Mouse (Mus musculus) heart, adult 2 months (tissue): ENCODE results near the gene 1700123L14Rik. TPM values are rescaled to one million over a fixed set of nuclear protein-coding genes. Genes with fewer than 3 reads are reported as not detected.
"Not testable (repeated sequence)": the region's sequence is repeated elsewhere in the genome, so short reads cannot be mapped to it uniquely, and the experiment has no call there.

ENCODE experiments used
- DNase-seq, 2 experiments: peaks; one replicate each; pipeline ENCODE4 v3.0.0; 2021
- H3K27ac ChIP-seq: fragments of 200-600 bp; 2 replicates; pipeline ENCODE4 v1.8.1; 2022
- H3K27me3 ChIP-seq: fragments of 200-500 bp; 2 replicates; pipeline ENCODE4 v1.6.1; 2012; ENCODE audit warnings: mild to moderate bottlenecking, low read length, inconsistent platforms, mixed read lengths; ENCODE audit not compliant: control insufficient read depth, insufficient read depth
- H3K36me3 ChIP-seq: fragments of 200-500 bp; 2 replicates; pipeline ENCODE4 v1.6.1; 2012; ENCODE audit warnings: low read length, inconsistent platforms; ENCODE audit not compliant: control insufficient read depth, insufficient read depth
- H3K4me1 ChIP-seq: fragments of 200-500 bp; 2 replicates; pipeline ENCODE4 v1.6.1; 2011; ENCODE audit warnings: low read length; ENCODE audit not compliant: control insufficient read depth, insufficient read depth
- H3K4me3 ChIP-seq: fragments of 200-600 bp; 2 replicates; pipeline ENCODE4 v1.8.1; 2022
- H3K79me2 ChIP-seq: fragments of 200-500 bp; replicated peaks from 2 replicates; pipeline ENCODE4 v1.6.1; 2012; ENCODE audit warnings: mild to moderate bottlenecking, inconsistent platforms, low read length, moderate library complexity, mixed read lengths; ENCODE audit not compliant: control insufficient read depth, insufficient read depth
- H3K9ac ChIP-seq: fragments of 200-500 bp; 2 replicates; pipeline ENCODE4 v1.6.1; 2012; ENCODE audit warnings: low read depth, mild to moderate bottlenecking, control low read depth, inconsistent platforms, low read length, mixed read lengths
- CTCF ChIP-seq: fragments of 200-600 bp; IDR thresholded peaks from 2 replicates; pipeline ENCODE4 v1.8.1; 2022; ENCODE audit warnings: antibody characterized with exemption, mild to moderate bottlenecking, moderate library complexity
- EP300 ChIP-seq: fragments of 200-500 bp; IDR thresholded peaks from 2 replicates; pipeline ENCODE4 v1.6.1; 2011; ENCODE audit warnings: low read depth, low read length, control low read depth; ENCODE audit not compliant: insufficient read depth
- POLR2A ChIP-seq: fragments of 200-500 bp; IDR thresholded peaks from 2 replicates; pipeline ENCODE4 v1.6.1; 2011; ENCODE audit warnings: mild to moderate bottlenecking, low read depth, low read length, control low read depth; ENCODE audit not compliant: insufficient read depth
- WGBS: fragments of 180-500 bp; shearing (Covaris S2); methylation state at CpG from one replicate; pipeline ENCODE4 v1.1.7; 2018; 5-methylcytosine and 5-hydroxymethylcytosine counted together
- intact Hi-C: fragments of 180-260 bp; cut with DNase I; formaldehyde crosslinking; loops from one replicate; pipeline ENCODE4 v1.15.1; 2025
- long read RNA-seq: library from polyadenylated mRNA; stranded (forward); transcript quantifications from one replicate; pipeline ENCODE4 v2.0.0, GENCODE M21; 2021
- polyA plus RNA-seq: library from polyadenylated mRNA; depleted of rRNA; stranded (reverse); fragments of >200 nt; gene quantifications from 2 replicates; pipeline ENCODE4 v1.2.3, GENCODE M21; 2012; rRNA removed
- total RNA-seq, 2 experiments: library from RNA; stranded (reverse); gene quantifications; 2 replicates each; pipeline ENCODE4 v1.2.3; 2021

1700123L14Rik gene
- not detected for total RNA-seq
- 0.12 and 0.15 TPM in 2 replicates for polyA plus RNA-seq
- long read RNA-seq, result 0 reads

- intact Hi-C loops, result no loop called here
- no peaks in the 10 kb centered on the region for H3K4me1 ChIP-seq
- H3K79me2 ChIP-seq, result no peaks in the 10 kb centered on the region
- H3K4me3 ChIP-seq, result no peak within 1 kb of the TSS
- no peak within 1 kb of the TSS for H3K27ac ChIP-seq
- no peaks in the 10 kb centered on the region for H3K36me3 ChIP-seq
- 70% methylated on average over 18 of the region's 18 CpGs for WGBS
- H3K27me3 ChIP-seq, result no peaks in the 10 kb centered on the region
- peak; percentile 7 to 17 for DNase-seq
- no peak within 1 kb of the TSS for H3K9ac ChIP-seq
- no peak for TF ChIP-seq EP300
- no peak for TF ChIP-seq POLR2A
These were observed at the start of gene 1700123L14Rik for GRCm38 (mm10) chr6:96165818-96166379. TSS of gene 1700123L14Rik (minus strand) at chr6:96166243.

GRCm38 (mm10) chr6:96205395-96205794, 39.4 kb upstream of the 1700123L14Rik start:
- H3K4me1 ChIP-seq, result no peaks in the 10 kb centered on the region
- H3K27ac ChIP-seq, result no peak overlapping the region
- WGBS, result 91% methylated on average over 2 of the region's 2 CpGs
- H3K9ac ChIP-seq, result no peak overlapping the region
- H3K27me3 ChIP-seq, result no peaks in the 10 kb centered on the region
- no peaks in the 10 kb centered on the region for H3K36me3 ChIP-seq
- intact Hi-C loops, result no loop called here
- H3K4me3 ChIP-seq, result no peak overlapping the region
- no peaks in the 10 kb centered on the region for H3K79me2 ChIP-seq
- TF ChIP-seq CTCF (no peak), EP300 (no peak), POLR2A (no peak)
- DNase-seq, result no peak

DNA sequence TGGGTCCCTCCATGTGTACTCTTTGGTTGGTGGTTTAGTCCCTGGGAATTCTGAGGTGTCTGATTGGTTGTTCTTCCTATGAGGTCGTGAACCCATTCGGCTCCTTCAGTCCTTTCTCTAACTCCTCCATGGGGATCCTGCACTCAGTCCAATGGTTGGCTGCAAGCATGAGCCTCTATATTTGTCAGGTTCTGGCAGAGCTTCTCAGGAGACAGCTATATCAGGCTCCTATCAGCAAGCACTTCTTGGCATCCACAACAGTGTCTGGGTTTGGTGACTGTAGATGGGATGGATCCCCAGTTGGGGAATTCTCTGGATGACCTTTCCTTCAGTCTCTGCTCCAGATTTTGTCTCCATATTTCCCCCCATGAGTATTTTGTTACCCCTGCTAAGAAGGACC, 32.9 kb upstream of the 1700123L14Rik start:
- WGBS, result 73% methylated on average over 2 of the region's 2 CpGs
- H3K27me3 ChIP-seq, H3K4me1 ChIP-seq, H3K79me2 ChIP-seq, H3K9ac ChIP-seq, H3K4me3 ChIP-seq, H3K27ac ChIP-seq, intact Hi-C loops, H3K36me3 ChIP-seq: not testable (repeated sequence)
- peak; percentile 13 to 31 for DNase-seq

DNA sequence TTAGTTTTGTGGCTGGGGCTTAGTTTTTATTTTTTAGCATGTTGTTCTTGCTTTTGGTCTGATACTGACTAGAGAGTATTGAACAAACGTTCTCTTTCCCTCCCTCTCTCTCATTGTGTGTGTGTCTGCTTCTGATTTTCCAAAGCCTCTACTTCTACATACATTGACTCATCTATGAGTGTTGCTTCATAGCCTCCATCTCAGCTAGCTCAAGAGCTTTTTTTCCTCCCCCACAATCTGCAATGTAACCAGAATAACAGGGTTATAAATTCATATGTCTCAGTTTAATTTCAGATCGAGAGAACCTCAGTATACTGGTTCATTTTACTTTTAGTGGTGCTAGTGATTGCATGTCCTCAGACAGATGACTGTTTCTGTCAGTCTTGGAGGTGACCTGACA, 20.5 kb upstream of the 1700123L14Rik start:
- no peaks in the 10 kb centered on the region for H3K36me3 ChIP-seq
- H3K9ac ChIP-seq, result no peak overlapping the region
- no peak overlapping the region for H3K4me3 ChIP-seq
- TF ChIP-seq EP300, result no peak
- no peak for TF ChIP-seq CTCF
- WGBS, result 57% methylated on average over 2 of the region's 2 CpGs
- intact Hi-C loops, result no loop called here
- no peak for DNase-seq
- no peaks in the 10 kb centered on the region for H3K4me1 ChIP-seq
- H3K27me3 ChIP-seq, result no peaks in the 10 kb centered on the region
- no peaks in the 10 kb centered on the region for H3K79me2 ChIP-seq
- no peak overlapping the region for H3K27ac ChIP-seq

DNA sequence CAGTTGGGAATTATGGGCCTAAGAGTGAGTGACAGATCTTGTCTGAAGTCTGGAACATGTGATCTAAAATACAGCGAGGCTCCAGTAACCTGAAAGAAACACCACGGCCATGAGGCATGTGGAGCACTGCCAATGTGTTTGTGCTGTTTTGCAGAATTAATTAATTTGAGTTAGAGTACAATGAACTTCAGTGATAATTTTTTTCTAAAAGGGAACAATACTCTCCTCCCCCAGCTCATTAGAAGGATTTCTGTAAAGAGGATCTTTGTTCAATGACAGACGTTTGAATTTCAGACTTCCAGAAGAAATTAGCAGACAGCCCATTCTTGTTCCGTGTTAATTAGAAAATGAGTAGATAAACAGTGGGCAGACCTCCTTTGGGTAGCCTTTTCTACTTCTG, 17.3 kb upstream of the 1700123L14Rik start:
- Histone ChIP-seq H3K4me3 (no peak overlapping the region), H3K79me2 (no peaks in the 10 kb centered on the region), H3K27ac (no peak overlapping the region), H3K4me1 (no peaks in the 10 kb centered on the region), H3K9ac (no peak overlapping the region), H3K27me3 (no peaks in the 10 kb centered on the region), H3K36me3 (no peaks in the 10 kb centered on the region)
- no peak for DNase-seq
- 71% methylated on average over 4 of the region's 4 CpGs for WGBS
- intact Hi-C loops, result no loop called here
- no peak for TF ChIP-seq POLR2A
- no peak for TF ChIP-seq EP300
- no peak for TF ChIP-seq CTCF

GRCm38 (mm10) chr6:96178530-96178929, 12.5 kb upstream of the 1700123L14Rik start:
- Histone ChIP-seq H3K27me3 (no peaks in the 10 kb centered on the region), H3K9ac (no peak overlapping the region), H3K4me1 (no peaks in the 10 kb centered on the region), H3K4me3 (no peak overlapping the region), H3K27ac (no peak overlapping the region), H3K36me3 (no peaks in the 10 kb centered on the region), H3K79me2 (no peaks in the 10 kb centered on the region)
- intact Hi-C loops, result no loop called here
- TF ChIP-seq CTCF (no peak), EP300 (no peak), POLR2A (no peak)
- no peak for DNase-seq
